Comparison of ENCODE assay signal across 9 mouse cellular contexts in the genomic region with DNA sequence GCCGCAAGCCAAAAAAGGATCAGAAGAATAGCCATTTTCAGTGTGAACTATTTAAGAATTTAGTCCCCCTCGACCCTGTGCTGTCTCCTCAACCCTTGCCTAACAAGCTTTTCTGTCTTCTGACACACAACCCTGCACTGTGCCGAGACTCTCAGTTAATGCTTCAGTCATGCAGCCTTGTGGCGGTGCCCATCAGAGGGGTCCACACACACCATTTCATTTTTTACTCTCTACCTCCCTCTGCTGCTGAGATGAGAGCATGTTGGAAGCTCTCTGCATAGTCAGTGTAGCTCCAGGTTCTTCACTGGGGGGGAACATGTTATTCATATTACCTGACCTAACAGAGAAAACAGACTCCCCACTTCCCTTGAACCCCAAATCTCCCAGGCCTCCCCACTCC. TPM values are rescaled to one million over a fixed set of nuclear protein-coding genes. Genes with fewer than 3 reads are reported as not detected.
A peak's percentile ranks its signal among the peaks of the same experiment; 100 is the strongest.
DNase-seq lines count a peak whose midpoint lies in the region; ATAC-seq and TF ChIP-seq lines count a peak whose summit lies in the region.
"Had no signal": no experiment of that assay in that cellular context is flagged by ENCODE, and none has a peak within 500 bp of the region (broad histone marks: within the 10 kb centered on the region; RNA-seq: fewer than 3 reads in every experiment).

No protein-coding gene starts in this region.

- H3K4me1 ChIP-seq in intestine, postnatal 0 days (replicated peaks; ENCODE audit: control insufficient read depth, insufficient read depth, low read length): 0 out of 2 replicates have a peak, but pooled peaks cover 6% of the 10 kb centered on the region
- H3K4me1 ChIP-seq in intestine, embryonic 16.5 days (ENCODE audit: control insufficient read depth, insufficient read depth, low read length): peaks cover 5% of the 10 kb centered on the region; the same call in 1 of the 2 replicates
- H3K4me1 ChIP-seq in embryonic facial prominence, embryonic 14.5 days (ENCODE audit: control insufficient read depth, insufficient read depth, low read length): peaks cover 13% of the 10 kb centered on the region

- WGBS in intestine, postnatal 0 days: 71% methylated on average over 4 of the region's 4 CpGs
- 55% methylated on average over 4 of the region's 4 CpGs for WGBS in intestine, embryonic 16.5 days
- 49% methylated on average over 4 of the region's 4 CpGs for WGBS in embryonic facial prominence, embryonic 14.5 days

- no peak for ATAC-seq in intestine, postnatal 0 days
- no peak for ATAC-seq in intestine, embryonic 16.5 days
- peak; percentile 56; the same call in 1 of the 2 replicates for ATAC-seq in embryonic facial prominence, embryonic 14.5 days (ENCODE audit: low read depth)

- no peaks in the 10 kb centered on the region for H3K9me3 ChIP-seq in intestine, postnatal 0 days (ENCODE audit: control insufficient read depth)
- H3K9me3 ChIP-seq in intestine, embryonic 16.5 days (ENCODE audit: control insufficient read depth, low read length): no peaks in the 10 kb centered on the region
- no peaks in the 10 kb centered on the region for H3K9me3 ChIP-seq in embryonic facial prominence, embryonic 14.5 days (ENCODE audit: control insufficient read depth, low read length)
- H3K9me3 ChIP-seq: liver, embryonic 15.5 days had no signal

- peak; percentile 68 for TF ChIP-seq CTCF in intestine, postnatal 0 days (IDR thresholded peaks at IDR 0.05; ENCODE audit: low read depth)

- no peaks in the 10 kb centered on the region; the same call in 1 of the 2 replicates for H3K36me3 ChIP-seq in intestine, postnatal 0 days (ENCODE audit: control insufficient read depth, insufficient read depth)
- H3K36me3 ChIP-seq in intestine, embryonic 16.5 days (ENCODE audit: control insufficient read depth, insufficient read depth, low read length): no peaks in the 10 kb centered on the region
- no peaks in the 10 kb centered on the region for H3K36me3 ChIP-seq in embryonic facial prominence, embryonic 14.5 days (ENCODE audit: control insufficient read depth, insufficient read depth, low read length)
- H3K36me3 ChIP-seq: liver, embryonic 15.5 days had no signal

- H3K9ac ChIP-seq in intestine, postnatal 0 days (ENCODE audit: low read depth, low read length): no peak overlapping the region
- no peak overlapping the region for H3K9ac ChIP-seq in intestine, embryonic 16.5 days (ENCODE audit: low read depth, low read length)
- no peak overlapping the region for H3K9ac ChIP-seq in embryonic facial prominence, embryonic 14.5 days (ENCODE audit: low read depth, low read length)
- H3K9ac ChIP-seq: liver, embryonic 15.5 days had no signal

- no peaks in the 10 kb centered on the region for H3K27me3 ChIP-seq in intestine, postnatal 0 days (replicated peaks; ENCODE audit: control insufficient read depth, insufficient read depth, low read length)
- H3K27me3 ChIP-seq in intestine, embryonic 16.5 days (replicated peaks; ENCODE audit: control insufficient read depth, insufficient read depth, low read length): no peaks in the 10 kb centered on the region
- no peaks in the 10 kb centered on the region for H3K27me3 ChIP-seq in embryonic facial prominence, embryonic 14.5 days (replicated peaks; ENCODE audit: control insufficient read depth, insufficient read depth, low read length)

- H3K27ac ChIP-seq in intestine, postnatal 0 days (ENCODE audit: low read depth, low read length): no peak overlapping the region
- H3K27ac ChIP-seq in intestine, embryonic 16.5 days (ENCODE audit: low read length): no peak overlapping the region
- H3K27ac ChIP-seq in embryonic facial prominence, embryonic 14.5 days (replicated peaks; ENCODE audit: low read depth, low read length): no peak overlapping the region
- H3K27ac ChIP-seq: liver, embryonic 15.5 days had no signal

- H3K4me2 ChIP-seq in intestine, postnatal 0 days (replicated peaks; ENCODE audit: low read depth): no peak overlapping the region
- no peak overlapping the region for H3K4me2 ChIP-seq in intestine, embryonic 16.5 days (ENCODE audit: low read depth, low read length)
- no peak overlapping the region for H3K4me2 ChIP-seq in embryonic facial prominence, embryonic 14.5 days (ENCODE audit: low read depth, low read length)
- H3K4me2 ChIP-seq: liver, embryonic 15.5 days had no signal

- H3K4me3 ChIP-seq in intestine, postnatal 0 days (ENCODE audit: low read depth, low read length): no peak overlapping the region
- H3K4me3 ChIP-seq in intestine, embryonic 16.5 days (ENCODE audit: low read length): no peak overlapping the region
- no peak overlapping the region for H3K4me3 ChIP-seq in embryonic facial prominence, embryonic 14.5 days (ENCODE audit: low read depth, low read length)
- H3K4me3 ChIP-seq: liver, embryonic 15.5 days had no signal

- peak; percentile 23 for DNase-seq in ES-CJ7 (ENCODE audit: low read depth, low spot score)
- peak; percentile 57 for DNase-seq in embryonic facial prominence, embryonic 14.5 days (ENCODE audit: low spot score)
- DNase-seq in lung, postnatal 36 days: peak; percentile 32
- DNase-seq in yolk sac, embryonic 10.5 days (ENCODE audit: low spot score): no peak
- DNase-seq in adrenal gland, postnatal 10 days: no peak
- DNase-seq in frontal cortex, postnatal 14 days (ENCODE audit: low spot score in 2 of 2): no peak

RNA-seq across cellular contexts. Expression of gene Lrrc8c, which starts 27.8 kb away (rescaled TPM):
- polyA plus RNA-seq in intestine, postnatal 0 days (2015; fragmentation: Nextera tagmentation; extraction: Ambion mirVana): 11.8 and 13.4 TPM in 2 replicates
- polyA plus RNA-seq in intestine, embryonic 16.5 days (2015; fragmentation: Nextera tagmentation; extraction: Ambion mirVana): 12.0 and 12.4 TPM in 2 replicates
- polyA plus RNA-seq in embryonic facial prominence, embryonic 14.5 days (2014; fragmentation: Nextera tagmentation; extraction: Ambion mirVana): 14.7 and 23.8 TPM in 2 replicates
- total RNA-seq in adrenal gland, postnatal 10 days (2021): 10 to 100 TPM; 27.1 to 28.4 TPM

Comparison
In these comparisons a context has a peak if more than half of its experiments do, and no peak if none do; other contexts are left out.
1. DNase-seq: peak in ES-CJ7 (single experiment), embryonic facial prominence, embryonic 14.5 days (single experiment) and lung, postnatal 36 days (single experiment); none in yolk sac, embryonic 10.5 days (single experiment), adrenal gland, postnatal 10 days (single experiment) and frontal cortex, postnatal 14 days (0 of 2).